Mouse (Mus musculus): ENCODE data around the gene Cop1. TPM values are rescaled to one million over a fixed set of nuclear protein-coding genes. Genes with fewer than 3 reads are reported as not detected.
"Not testable (repeated sequence)": the region's sequence is repeated elsewhere in the genome, so short reads cannot be mapped to it uniquely, and the experiment has no call there.

Gene Cop1
- polyA plus RNA-seq (2014; fragmentation: Nextera tagmentation; extraction: Ambion mirVana): 72.5 and 80.9 TPM in 2 replicates

- peak within 1 kb of the TSS; percentile 75 for H3K4me2 ChIP-seq (ENCODE audit: low read depth, low read length)
- not testable (repeated sequence) for H3K36me3 ChIP-seq (ENCODE audit: control insufficient read depth, insufficient read depth, low read length); H3K9me3 ChIP-seq (ENCODE audit: control insufficient read depth, low read length); H3K27me3 ChIP-seq (replicated peaks; ENCODE audit: control insufficient read depth, insufficient read depth, low read length)
- peak within 1 kb of the TSS; percentile 77 for H3K9ac ChIP-seq (ENCODE audit: low read depth, low read length)
- peak within 1 kb of the TSS; percentile 94 for H3K27ac ChIP-seq (replicated peaks; ENCODE audit: low read depth, low read length)
- WGBS: under 1% methylated on average over 42 of the region's 97 CpGs
- H3K4me1 ChIP-seq (ENCODE audit: control insufficient read depth, insufficient read depth, low read length): peaks cover 12% of the 10 kb centered on the region
- peak; percentile 96 for DNase-seq (ENCODE audit: low spot score)
- ATAC-seq (ENCODE audit: low read depth): peak; percentile 98
- peak within 1 kb of the TSS; percentile 62 for H3K4me3 ChIP-seq (ENCODE audit: low read depth, low read length)
These were observed at the start of gene Cop1 for GRCm38 (mm10) chr1:159231781-159232571. Cop1 (plus strand) TSS chr1:159232320.

- H3K9ac ChIP-seq (ENCODE audit: low read depth, low read length): no peak overlapping the region
- no peaks in the 10 kb centered on the region for H3K9me3 ChIP-seq (ENCODE audit: control insufficient read depth, low read length)
- H3K4me1 ChIP-seq (ENCODE audit: control insufficient read depth, insufficient read depth, low read length): no peaks in the 10 kb centered on the region
- no peaks in the 10 kb centered on the region for H3K36me3 ChIP-seq (ENCODE audit: control insufficient read depth, insufficient read depth, low read length)
- H3K4me2 ChIP-seq (ENCODE audit: low read depth, low read length): no peak overlapping the region
- no peak overlapping the region for H3K4me3 ChIP-seq (ENCODE audit: low read depth, low read length)
- DNase-seq (ENCODE audit: low spot score): no peak
- H3K27ac ChIP-seq (replicated peaks; ENCODE audit: low read depth, low read length): no peak overlapping the region
- no peaks in the 10 kb centered on the region for H3K27me3 ChIP-seq (replicated peaks; ENCODE audit: control insufficient read depth, insufficient read depth, low read length)
- 51% methylated on average over 3 of the region's 3 CpGs for WGBS
- ATAC-seq (ENCODE audit: low read depth): no peak
These were observed 45.4 kb upstream of the Cop1 start for GRCm38 (mm10) chr1:159186741-159187140.

GRCm38 (mm10) chr1:159198603-159199002, 33.5 kb upstream of the Cop1 start:
- Histone ChIP-seq H3K4me1 (ENCODE audit: control insufficient read depth, insufficient read depth, low read length) (no peaks in the 10 kb centered on the region), H3K9me3 (ENCODE audit: control insufficient read depth, low read length) (no peaks in the 10 kb centered on the region), H3K36me3 (ENCODE audit: control insufficient read depth, insufficient read depth, low read length) (no peaks in the 10 kb centered on the region), H3K27me3 (replicated peaks; ENCODE audit: control insufficient read depth, insufficient read depth, low read length) (no peaks in the 10 kb centered on the region), H3K27ac (replicated peaks; ENCODE audit: low read depth, low read length) (no peak overlapping the region), H3K4me2 (ENCODE audit: low read depth, low read length) (no peak overlapping the region), H3K9ac (ENCODE audit: low read depth, low read length) (no peak overlapping the region), H3K4me3 (ENCODE audit: low read depth, low read length) (no peak overlapping the region)
- ATAC-seq (ENCODE audit: low read depth) (no peak), DNase-seq (ENCODE audit: low spot score) (no peak)
- WGBS: 63% methylated on average over 3 of the region's 3 CpGs

GRCm38 (mm10) chr1:159199606-159200005, 32.5 kb upstream of the Cop1 start:
- Histone ChIP-seq H3K9me3 (ENCODE audit: control insufficient read depth, low read length) (no peaks in the 10 kb centered on the region), H3K27ac (replicated peaks; ENCODE audit: low read depth, low read length) (no peak overlapping the region), H3K9ac (ENCODE audit: low read depth, low read length) (no peak overlapping the region), H3K4me2 (ENCODE audit: low read depth, low read length) (no peak overlapping the region), H3K27me3 (replicated peaks; ENCODE audit: control insufficient read depth, insufficient read depth, low read length) (no peaks in the 10 kb centered on the region), H3K4me3 (ENCODE audit: low read depth, low read length) (no peak overlapping the region), H3K4me1 (ENCODE audit: control insufficient read depth, insufficient read depth, low read length) (no peaks in the 10 kb centered on the region), H3K36me3 (ENCODE audit: control insufficient read depth, insufficient read depth, low read length) (no peaks in the 10 kb centered on the region)
- ATAC-seq (ENCODE audit: low read depth): peak; percentile 57
- WGBS: 71% methylated on average over 3 of the region's 3 CpGs
- DNase-seq (ENCODE audit: low spot score): peak; percentile 71

GRCm38 (mm10) chr1:159201220-159201619, 30.9 kb upstream of the Cop1 start:
- no peak for DNase-seq (ENCODE audit: low spot score)
- no peak overlapping the region for H3K4me2 ChIP-seq (ENCODE audit: low read depth, low read length)
- no peaks in the 10 kb centered on the region for H3K27me3 ChIP-seq (replicated peaks; ENCODE audit: control insufficient read depth, insufficient read depth, low read length)
- no peak overlapping the region for H3K4me3 ChIP-seq (ENCODE audit: low read depth, low read length)
- no peaks in the 10 kb centered on the region for H3K9me3 ChIP-seq (ENCODE audit: control insufficient read depth, low read length)
- H3K27ac ChIP-seq (replicated peaks; ENCODE audit: low read depth, low read length): no peak overlapping the region
- no peaks in the 10 kb centered on the region for H3K4me1 ChIP-seq (ENCODE audit: control insufficient read depth, insufficient read depth, low read length)
- H3K36me3 ChIP-seq (ENCODE audit: control insufficient read depth, insufficient read depth, low read length): no peaks in the 10 kb centered on the region
- ATAC-seq (ENCODE audit: low read depth): no peak
- no peak overlapping the region for H3K9ac ChIP-seq (ENCODE audit: low read depth, low read length)

GRCm38 (mm10) chr1:159211711-159212110, 20.4 kb upstream of the Cop1 start:
- ATAC-seq (ENCODE audit: low read depth) (no peak), DNase-seq (ENCODE audit: low spot score) (no peak)
- Histone ChIP-seq H3K4me2 (ENCODE audit: low read depth, low read length) (no peak overlapping the region), H3K4me3 (ENCODE audit: low read depth, low read length) (no peak overlapping the region), H3K9ac (ENCODE audit: low read depth, low read length) (no peak overlapping the region), H3K9me3 (ENCODE audit: control insufficient read depth, low read length) (no peaks in the 10 kb centered on the region), H3K27me3 (replicated peaks; ENCODE audit: control insufficient read depth, insufficient read depth, low read length) (no peaks in the 10 kb centered on the region), H3K27ac (replicated peaks; ENCODE audit: low read depth, low read length) (no peak overlapping the region), H3K4me1 (ENCODE audit: control insufficient read depth, insufficient read depth, low read length) (no peaks in the 10 kb centered on the region), H3K36me3 (ENCODE audit: control insufficient read depth, insufficient read depth, low read length) (no peaks in the 10 kb centered on the region)
- WGBS: 79% methylated on average over 4 of the region's 4 CpGs

GRCm38 (mm10) chr1:159217437-159217836, 14.7 kb upstream of the Cop1 start:
- H3K27me3 ChIP-seq (replicated peaks; ENCODE audit: control insufficient read depth, insufficient read depth, low read length): no peaks in the 10 kb centered on the region
- H3K27ac ChIP-seq (replicated peaks; ENCODE audit: low read depth, low read length): no peak overlapping the region
- H3K4me1 ChIP-seq (ENCODE audit: control insufficient read depth, insufficient read depth, low read length): no peaks in the 10 kb centered on the region
- H3K36me3 ChIP-seq (ENCODE audit: control insufficient read depth, insufficient read depth, low read length): no peaks in the 10 kb centered on the region
- no peak for ATAC-seq (ENCODE audit: low read depth)
- 91% methylated on average over 4 of the region's 4 CpGs for WGBS
- H3K4me2 ChIP-seq (ENCODE audit: low read depth, low read length): no peak overlapping the region
- no peaks in the 10 kb centered on the region for H3K9me3 ChIP-seq (ENCODE audit: control insufficient read depth, low read length)
- H3K4me3 ChIP-seq (ENCODE audit: low read depth, low read length): no peak overlapping the region
- no peak for DNase-seq (ENCODE audit: low spot score)
- no peak overlapping the region for H3K9ac ChIP-seq (ENCODE audit: low read depth, low read length)

GRCm38 (mm10) chr1:159222046-159222445, 10.1 kb upstream of the Cop1 start:
- H3K9ac ChIP-seq (ENCODE audit: low read depth, low read length): no peak overlapping the region
- H3K4me3 ChIP-seq (ENCODE audit: low read depth, low read length): no peak overlapping the region
- H3K36me3 ChIP-seq (ENCODE audit: control insufficient read depth, insufficient read depth, low read length): no peaks in the 10 kb centered on the region
- H3K4me1 ChIP-seq (ENCODE audit: control insufficient read depth, insufficient read depth, low read length): no peaks in the 10 kb centered on the region
- H3K27ac ChIP-seq (replicated peaks; ENCODE audit: low read depth, low read length): no peak overlapping the region
- H3K27me3 ChIP-seq (replicated peaks; ENCODE audit: control insufficient read depth, insufficient read depth, low read length): no peaks in the 10 kb centered on the region
- no peak overlapping the region for H3K4me2 ChIP-seq (ENCODE audit: low read depth, low read length)
- DNase-seq (ENCODE audit: low spot score): no peak
- H3K9me3 ChIP-seq (ENCODE audit: control insufficient read depth, low read length): no peaks in the 10 kb centered on the region
- ATAC-seq (ENCODE audit: low read depth): no peak
- 76% methylated on average over 2 of the region's 2 CpGs for WGBS
